Mouse (Mus musculus): ENCODE measurements at regions not wholly inside any gene's neighbourhood (a gene's known extent, or its start where the extent isn't known, plus 50 kb on each side); places are given as distances from the start of the nearest gene placed in this dataset.

- TF ChIP-seq ZC3H11A (IDR thresholded peaks at IDR 0.05; ENCODE audit: borderline replicate concordance, low read depth, low read length) (no peak), MAFK (IDR thresholded peaks at IDR 0.05; ENCODE audit: insufficient read depth, low read depth, low read length) (no peak), ZNF384 (IDR thresholded peaks at IDR 0.05; ENCODE audit: low read depth, low read length) (no peak)
These were observed 113.0 kb upstream of the Ipo5 start for GRCm38 (mm10) chr14:120797916-120798490.
